Mouse (Mus musculus): ENCODE results near the gene Trnp1. TPM values are rescaled to one million over a fixed set of nuclear protein-coding genes. Genes with fewer than 3 reads are reported as not detected.

Gene Trnp1
- 0.22 and 2.8 TPM in 2 replicates for polyA plus RNA-seq (2012; ENCODE audit: insufficient read depth, low replicate concordance)

- peaks cover 39% of the 10 kb centered on the region for H3K4me1 ChIP-seq
- peaks cover 87% of the 10 kb centered on the region for H3K27me3 ChIP-seq (replicated peaks)
- H3K4me3 ChIP-seq (replicated peaks) = peak within 1 kb of the TSS; percentile 84
- no peaks in the 10 kb centered on the region for H3K36me3 ChIP-seq (replicated peaks; ENCODE audit: low read length)
- H3K9me3 ChIP-seq = no peaks in the 10 kb centered on the region
- TF ChIP-seq FLI1 (IDR thresholded peaks at IDR 0.05; ENCODE audit: low read length) (no peak), GATA1 (IDR thresholded peaks at IDR 0.05; ENCODE audit: borderline replicate concordance, low read length) (no peak)
Measured at GRCm38 (mm10) chr4:133498160-133498724, at the start of gene Trnp1. Trnp1 (minus strand) TSS chr4:133498550.

GRCm38 (mm10) chr4:133545272-133546231, 47.2 kb upstream of the Trnp1 start, which contains the start of gene Nudc:
Nudc (minus strand) TSS chr4:133545996.
- Histone ChIP-seq H3K27me3 (replicated peaks) (no peaks in the 10 kb centered on the region), H3K9me3 (peaks cover 7% of the 10 kb centered on the region), H3K4me3 (replicated peaks) (peak within 1 kb of the TSS; percentile 99), H3K36me3 (replicated peaks; ENCODE audit: low read length) (peaks cover 33% of the 10 kb centered on the region), H3K4me1 (peaks cover 43% of the 10 kb centered on the region)
- TF ChIP-seq FLI1 (IDR thresholded peaks at IDR 0.05; ENCODE audit: low read length) (peak; percentile 27; the same call in 1 of the 2 replicates), GATA1 (IDR thresholded peaks at IDR 0.05; ENCODE audit: borderline replicate concordance, low read length) (no peak)

GRCm38 (mm10) chr4:133536652-133537051, 38.3 kb upstream of the Trnp1 start:
- peaks cover 22% of the 10 kb centered on the region for H3K4me1 ChIP-seq
- TF ChIP-seq GATA1 (IDR thresholded peaks at IDR 0.05; ENCODE audit: borderline replicate concordance, low read length) (no peak), FLI1 (IDR thresholded peaks at IDR 0.05; ENCODE audit: low read length) (no peak)
- no peaks in the 10 kb centered on the region for H3K9me3 ChIP-seq
- H3K36me3 ChIP-seq (replicated peaks; ENCODE audit: low read length) = peaks cover 92% of the 10 kb centered on the region
- no peak overlapping the region for H3K4me3 ChIP-seq (replicated peaks)
- H3K27me3 ChIP-seq (replicated peaks) = no peaks in the 10 kb centered on the region

GRCm38 (mm10) chr4:133536081-133536480, 37.7 kb upstream of the Trnp1 start:
- Histone ChIP-seq H3K36me3 (replicated peaks; ENCODE audit: low read length) (peaks cover 92% of the 10 kb centered on the region), H3K27me3 (replicated peaks) (no peaks in the 10 kb centered on the region), H3K9me3 (no peaks in the 10 kb centered on the region), H3K4me1 (peaks cover 17% of the 10 kb centered on the region), H3K4me3 (replicated peaks) (no peak overlapping the region)
- TF ChIP-seq FLI1 (IDR thresholded peaks at IDR 0.05; ENCODE audit: low read length) (no peak), GATA1 (IDR thresholded peaks at IDR 0.05; ENCODE audit: borderline replicate concordance, low read length) (no peak)

GRCm38 (mm10) chr4:133532777-133533176, 34.4 kb upstream of the Trnp1 start:
- H3K36me3 ChIP-seq (replicated peaks; ENCODE audit: low read length) = peaks cover 94% of the 10 kb centered on the region
- peaks cover 12% of the 10 kb centered on the region for H3K4me1 ChIP-seq
- no peaks in the 10 kb centered on the region for H3K9me3 ChIP-seq
- no peak overlapping the region for H3K4me3 ChIP-seq (replicated peaks)
- H3K27me3 ChIP-seq (replicated peaks) = no peaks in the 10 kb centered on the region
- TF ChIP-seq FLI1 (IDR thresholded peaks at IDR 0.05; ENCODE audit: low read length) = no peak
- TF ChIP-seq GATA1 (IDR thresholded peaks at IDR 0.05; ENCODE audit: borderline replicate concordance, low read length) = no peak

- H3K36me3 ChIP-seq (replicated peaks; ENCODE audit: low read length) = peaks cover 48% of the 10 kb centered on the region
- H3K4me3 ChIP-seq (replicated peaks) = no peak overlapping the region
Measured at GRCm38 (mm10) chr4:133527788-133528187, 29.4 kb upstream of the Trnp1 start.

GRCm38 (mm10) chr4:133521502-133521901, 23.2 kb upstream of the Trnp1 start:
- H3K4me3 ChIP-seq (replicated peaks) = no peak overlapping the region
- H3K27me3 ChIP-seq (replicated peaks) = peaks cover 69% of the 10 kb centered on the region
- no peak for TF ChIP-seq FLI1 (IDR thresholded peaks at IDR 0.05; ENCODE audit: low read length)
- no peak for TF ChIP-seq GATA1 (IDR thresholded peaks at IDR 0.05; ENCODE audit: borderline replicate concordance, low read length)
- no peaks in the 10 kb centered on the region for H3K36me3 ChIP-seq (replicated peaks; ENCODE audit: low read length)
- peaks cover 3% of the 10 kb centered on the region; the same call in 1 of the 2 replicates for H3K9me3 ChIP-seq
- peaks cover 12% of the 10 kb centered on the region for H3K4me1 ChIP-seq

More at GRCm38 (mm10) chr4:133527788-133528187, 29.4 kb upstream of the Trnp1 start:
- H3K4me1 ChIP-seq = no peaks in the 10 kb centered on the region
- peaks cover 16% of the 10 kb centered on the region for H3K27me3 ChIP-seq (replicated peaks)
- no peak for TF ChIP-seq FLI1 (IDR thresholded peaks at IDR 0.05; ENCODE audit: low read length)
- peaks cover 3% of the 10 kb centered on the region; the same call in 1 of the 2 replicates for H3K9me3 ChIP-seq

- peaks cover 12% of the 10 kb centered on the region for H3K4me1 ChIP-seq
- peak overlapping the region; percentile 88 for H3K4me3 ChIP-seq (replicated peaks)
- H3K27me3 ChIP-seq (replicated peaks) = peaks cover 79% of the 10 kb centered on the region
- H3K9me3 ChIP-seq = no peaks in the 10 kb centered on the region
- TF ChIP-seq GATA1 (IDR thresholded peaks at IDR 0.05; ENCODE audit: borderline replicate concordance, low read length) = no peak
- H3K36me3 ChIP-seq (replicated peaks; ENCODE audit: low read length) = no peaks in the 10 kb centered on the region
Measured at GRCm38 (mm10) chr4:133519369-133519665, 21.0 kb upstream of the Trnp1 start.

GRCm38 (mm10) chr4:133518601-133519368, 20.4 kb upstream of the Trnp1 start, which contains the start of gene Kdf1:
Kdf1 (plus strand) TSS chr4:133518963.
- TF ChIP-seq FLI1 (IDR thresholded peaks at IDR 0.05; ENCODE audit: low read length) (no peak), GATA1 (IDR thresholded peaks at IDR 0.05; ENCODE audit: borderline replicate concordance, low read length) (no peak)
- Histone ChIP-seq H3K9me3 (no peaks in the 10 kb centered on the region), H3K36me3 (replicated peaks; ENCODE audit: low read length) (no peaks in the 10 kb centered on the region), H3K27me3 (replicated peaks) (peaks cover 74% of the 10 kb centered on the region), H3K4me1 (peaks cover 12% of the 10 kb centered on the region), H3K4me3 (replicated peaks) (peak within 1 kb of the TSS; percentile 88)

All from megakaryocyte, embryonic 14.5 days (primary cell).